Mouse (Mus musculus) thymus, postnatal 10 days (tissue): ENCODE measurements around the gene Spata18.

Experiments
- DNase-seq, 2 experiments: peaks; one replicate each; pipeline ENCODE4 v3.0.0; 2021; ENCODE audit warnings: low spot score in 2 of 2

The Spata18 gene

GRCm38 (mm10) chr5:73666695-73667094 lies 15.5 kb downstream of the Spata18 start:
- DNase-seq: no peak

- no peak for DNase-seq
Measured at GRCm38 (mm10) chr5:73667877-73668276, 16.7 kb downstream of the Spata18 start.

GRCm38 (mm10) chr5:73669386-73669785 lies 18.2 kb downstream of the Spata18 start:
- DNase-seq: no peak

GRCm38 (mm10) chr5:73675604-73676003 lies 24.4 kb downstream of the Spata18 start:
- DNase-seq: no peak

GRCm38 (mm10) chr5:73676626-73677025 lies 25.4 kb downstream of the Spata18 start:
- DNase-seq: no peak

GRCm38 (mm10) chr5:73683221-73683620 lies 32.0 kb downstream of the Spata18 start:
- no peak for DNase-seq

- no peak for DNase-seq
Measured at GRCm38 (mm10) chr5:73683706-73684409, 32.7 kb downstream of the Spata18 start.

- no peak for DNase-seq
Measured at GRCm38 (mm10) chr5:73686149-73686548, 35.0 kb downstream of the Spata18 start.

- no peak for DNase-seq
Measured at GRCm38 (mm10) chr5:73688576-73688975, 37.4 kb downstream of the Spata18 start.

GRCm38 (mm10) chr5:73690146-73690545 lies 39.0 kb downstream of the Spata18 start:
- no peak for DNase-seq

- DNase-seq: no peak
Measured at GRCm38 (mm10) chr5:73691723-73692520, 40.7 kb downstream of the Spata18 start.

- DNase-seq: no peak
Measured at GRCm38 (mm10) chr5:73693778-73694177, 42.6 kb downstream of the Spata18 start.

- no peak for DNase-seq
Measured at GRCm38 (mm10) chr5:73694254-73695015, 43.3 kb downstream of the Spata18 start.

GRCm38 (mm10) chr5:73697700-73698099 lies 46.5 kb downstream of the Spata18 start:
- DNase-seq: no peak

GRCm38 (mm10) chr5:73701063-73701890 lies 50.1 kb downstream of the Spata18 start:
- DNase-seq: no peak

GRCm38 (mm10) chr5:73701946-73702710 lies 50.9 kb downstream of the Spata18 start:
- DNase-seq: no peak

- no peak for DNase-seq
Measured at GRCm38 (mm10) chr5:73703096-73703495, 51.9 kb downstream of the Spata18 start.

GRCm38 (mm10) chr5:73704263-73704662 lies 53.1 kb downstream of the Spata18 start:
- DNase-seq: no peak

GRCm38 (mm10) chr5:73704757-73705156 lies 53.6 kb downstream of the Spata18 start:
- no peak for DNase-seq

GRCm38 (mm10) chr5:73705290-73705689 lies 54.1 kb downstream of the Spata18 start:
- no peak for DNase-seq

GRCm38 (mm10) chr5:73712852-73713251 lies 61.7 kb downstream of the Spata18 start:
- no peak for DNase-seq
